Mouse (Mus musculus) cerebellum, adult 11 months (tissue): ENCODE results near the gene Fam217a.
"Not testable (repeated sequence)": the region's sequence is repeated elsewhere in the genome, so short reads cannot be mapped to it uniquely, and the experiment has no call there.

ENCODE experiments used
- DNase-seq: peaks from one replicate; pipeline ENCODE4 v3.0.0; 2022

Fam217a gene

DNA sequence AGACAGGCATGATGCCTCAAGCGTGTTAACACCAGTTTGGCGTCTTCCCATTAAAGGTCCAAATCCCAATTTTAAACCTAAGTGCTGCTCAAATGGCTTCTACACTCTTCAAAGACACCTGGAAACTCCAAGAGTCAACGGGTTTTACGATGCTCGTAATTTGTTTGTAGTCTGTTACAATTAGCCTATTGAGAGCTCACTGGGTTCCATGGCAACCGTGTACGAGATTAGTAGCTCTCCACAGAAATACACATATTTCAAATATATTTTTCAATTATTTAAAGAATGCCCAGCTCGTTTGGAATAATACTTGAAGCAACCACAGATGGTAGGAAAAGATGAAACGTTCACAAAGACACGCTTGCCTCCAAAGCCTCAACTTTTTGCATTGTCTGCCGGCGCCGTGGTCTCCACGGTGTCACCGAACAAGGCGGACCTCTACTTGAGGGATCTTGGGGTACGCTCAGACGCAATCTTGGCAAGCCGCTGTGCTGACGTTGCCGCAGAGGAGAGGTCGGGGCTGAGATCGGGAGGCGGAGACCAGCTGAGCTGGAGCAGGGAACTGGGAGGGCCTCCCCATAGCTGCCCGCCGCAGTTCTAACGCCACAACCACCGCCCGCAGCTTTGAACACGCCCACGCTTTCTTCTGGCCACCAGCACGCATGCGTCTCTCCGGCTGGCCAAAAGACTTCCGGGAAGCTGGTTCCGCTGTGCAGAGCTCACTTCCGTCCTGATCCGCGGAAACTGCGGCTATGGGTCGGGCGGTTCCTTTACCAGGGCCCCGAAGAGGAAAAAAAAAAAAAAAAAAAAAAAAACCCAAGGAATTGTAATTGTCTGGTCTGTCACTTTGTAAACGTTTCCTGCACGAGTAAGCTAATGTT lies 50.1 kb downstream of the Fam217a start:
- DNase-seq, result peak; percentile 92

DNA sequence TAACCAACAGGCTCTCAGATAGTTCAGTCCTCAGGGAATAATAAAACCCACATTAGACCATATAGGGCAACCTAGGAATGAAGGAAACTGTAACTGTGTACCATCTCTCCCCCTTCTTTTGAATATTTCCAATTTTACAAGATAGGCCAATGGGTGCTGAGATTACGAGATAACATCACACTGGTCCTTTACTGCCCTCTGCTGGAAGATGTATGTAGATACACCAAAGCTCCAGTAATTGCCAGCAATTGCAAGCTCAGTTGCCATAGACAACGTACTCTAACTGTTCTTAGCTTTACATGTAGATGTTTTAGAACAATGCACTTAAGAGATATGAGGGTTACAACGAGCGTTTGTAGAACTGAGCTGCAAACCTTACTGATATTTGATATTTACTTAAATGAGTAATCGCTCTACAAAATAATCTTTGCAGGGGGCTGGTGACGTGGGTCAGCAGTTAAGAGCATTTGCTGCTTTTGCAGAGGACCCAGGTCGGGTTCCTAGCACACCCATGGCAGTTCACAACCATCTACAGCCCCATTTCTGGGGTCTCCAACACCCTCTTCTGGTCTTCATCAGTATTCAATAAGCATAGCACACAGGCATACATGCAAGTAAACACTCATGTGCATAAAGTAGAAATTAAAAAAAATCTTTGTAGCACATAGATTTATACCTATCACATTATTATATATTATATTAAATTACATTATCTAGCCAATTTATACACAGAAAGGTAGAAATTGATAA lies 59.5 kb downstream of the Fam217a start:
- peak; percentile 15 for DNase-seq

DNA sequence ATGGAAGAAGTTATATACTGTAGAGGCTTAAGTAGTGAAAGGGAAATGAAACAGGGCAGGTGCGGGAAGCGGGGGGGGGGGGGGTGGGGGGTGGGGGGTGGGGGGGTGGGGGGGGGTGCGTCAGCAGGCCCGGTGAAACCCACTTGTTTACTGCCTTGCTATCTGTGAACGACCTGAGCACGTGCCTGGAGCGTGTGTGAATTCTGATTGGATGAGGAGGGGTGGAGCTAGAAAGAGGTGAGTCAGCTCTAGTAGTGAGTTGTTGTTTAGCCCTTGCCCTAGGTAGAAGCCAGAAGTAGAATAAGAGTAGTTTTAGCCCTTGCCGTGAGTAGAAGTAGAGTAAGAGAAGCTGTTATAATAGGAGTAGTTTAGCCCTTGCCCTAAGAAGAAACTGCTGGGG lies 62.9 kb downstream of the Fam217a start:
- DNase-seq, result not testable (repeated sequence)
